Mouse (Mus musculus) E14TG2a.4 (cell line): ENCODE data around the gene Hoxd4.
A peak's percentile ranks its signal among the peaks of the same experiment; 100 is the strongest.

ENCODE experiments used
- H3K27me3 ChIP-seq: 2 replicates; pipeline ENCODE4 v1.6.1; 2014; ENCODE audit warnings: low read length, control low read depth; ENCODE audit not compliant: insufficient read depth
- H3K36me3 ChIP-seq: 2 replicates; pipeline ENCODE4 v1.6.1; 2014; ENCODE audit warnings: low read length, control low read depth; ENCODE audit not compliant: insufficient read depth
- H3K4me1 ChIP-seq: replicated peaks from 2 replicates; pipeline ENCODE4 v1.6.1; 2014; ENCODE audit warnings: low read depth, low read length, control low read depth
- H3K4me3 ChIP-seq: replicated peaks from 2 replicates; pipeline ENCODE4 v1.5.1; 2014; ENCODE audit warnings: mild to moderate bottlenecking, low read length
- H3K9me3 ChIP-seq: 2 replicates; pipeline ENCODE4 v1.6.1; 2014; ENCODE audit warnings: low read length, control low read depth
- CTCF ChIP-seq: conservative IDR thresholded peaks from 2 replicates; pipeline ENCODE4 v1.5.1; 2014; ENCODE audit warnings: low read length
- NANOG ChIP-seq: IDR thresholded peaks from 2 replicates; pipeline ENCODE4 v1.6.1; 2014; ENCODE audit warnings: borderline replicate concordance, low read length, mixed read lengths
- POU5F1 ChIP-seq: IDR thresholded peaks from 2 replicates; pipeline ENCODE4 v1.6.1; 2014; ENCODE audit warnings: low read length, borderline replicate concordance

The Hoxd4 gene

DNA sequence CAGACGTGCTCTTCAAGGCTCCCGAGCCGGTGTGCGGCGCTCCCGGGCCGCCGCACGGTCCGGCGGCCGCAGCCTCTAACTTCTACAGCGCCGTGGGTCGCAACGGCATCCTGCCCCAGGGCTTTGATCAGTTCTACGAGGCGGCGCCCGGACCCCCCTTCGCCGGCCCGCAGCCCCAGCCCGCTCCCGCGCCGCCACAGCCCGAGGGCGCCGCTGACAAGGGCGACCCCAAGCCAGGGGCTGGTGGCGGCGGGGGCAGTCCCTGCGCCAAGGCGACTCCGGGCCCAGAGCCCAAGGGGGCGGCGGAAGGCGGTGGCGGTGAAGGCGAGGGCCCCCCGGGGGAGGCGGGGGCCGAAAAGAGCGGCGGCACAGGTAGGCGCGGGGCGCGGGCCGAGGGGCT is 28.9 kb upstream of the Hoxd4 start:
- H3K36me3 ChIP-seq, result no peaks in the 10 kb centered on the region
- TF ChIP-seq CTCF, result no peak
- TF ChIP-seq POU5F1, result no peak
- no peak for TF ChIP-seq NANOG
- H3K4me1 ChIP-seq, result peaks cover 57% of the 10 kb centered on the region
- peaks cover 92% of the 10 kb centered on the region for H3K27me3 ChIP-seq
- peak overlapping the region; percentile 69 for H3K4me3 ChIP-seq
- H3K9me3 ChIP-seq, result no peaks in the 10 kb centered on the region

DNA sequence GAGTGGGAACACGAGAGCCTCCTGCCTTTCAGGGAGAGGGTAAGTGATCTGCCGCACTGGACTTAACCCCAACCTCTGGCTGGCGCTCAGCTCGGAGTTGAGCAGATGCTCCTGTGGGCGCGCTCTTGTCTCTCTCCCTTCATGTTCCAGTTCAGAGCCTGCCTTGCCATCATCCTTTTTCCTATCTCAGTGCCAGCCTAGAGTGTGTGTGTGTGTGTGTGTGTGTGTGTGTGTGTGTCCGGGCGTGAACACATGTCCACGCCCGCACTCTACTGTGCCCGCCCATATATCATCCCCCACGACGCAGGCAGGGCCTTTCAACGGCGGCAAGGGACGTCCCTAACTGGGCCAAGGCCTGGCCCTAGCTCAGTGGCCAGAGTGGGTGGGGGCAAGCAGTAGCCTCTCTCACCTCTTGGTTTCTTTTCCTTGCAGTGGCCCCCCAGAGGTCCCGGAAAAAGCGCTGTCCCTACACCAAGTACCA is 28.2 kb upstream of the Hoxd4 start:
- no peaks in the 10 kb centered on the region for H3K9me3 ChIP-seq
- H3K4me3 ChIP-seq, result no peak overlapping the region
- H3K36me3 ChIP-seq, result no peaks in the 10 kb centered on the region
- peaks cover 92% of the 10 kb centered on the region for H3K27me3 ChIP-seq
- TF ChIP-seq NANOG, result no peak
- TF ChIP-seq CTCF, result no peak
- no peak for TF ChIP-seq POU5F1
- peaks cover 58% of the 10 kb centered on the region for H3K4me1 ChIP-seq

DNA sequence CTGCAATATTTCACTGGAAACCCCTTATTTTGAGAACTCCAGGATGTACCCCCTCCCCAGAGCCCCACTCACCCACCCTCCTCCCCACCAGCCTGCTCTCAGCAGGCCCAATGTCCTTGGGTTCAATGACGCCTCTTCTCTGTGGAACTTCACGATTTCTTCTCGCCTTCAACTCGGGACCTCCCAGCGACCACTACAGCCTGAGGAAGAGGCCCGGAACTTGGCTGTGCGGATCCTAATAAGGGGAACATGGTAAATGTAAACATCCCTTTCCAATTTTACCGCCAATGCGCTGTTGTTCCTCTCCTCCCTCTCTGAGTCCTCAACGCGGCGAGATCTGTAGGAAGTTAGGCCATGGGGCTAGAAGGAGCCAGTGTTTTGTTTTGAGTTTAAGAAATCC is 27.6 kb upstream of the Hoxd4 start:
- H3K36me3 ChIP-seq, result no peaks in the 10 kb centered on the region

DNA sequence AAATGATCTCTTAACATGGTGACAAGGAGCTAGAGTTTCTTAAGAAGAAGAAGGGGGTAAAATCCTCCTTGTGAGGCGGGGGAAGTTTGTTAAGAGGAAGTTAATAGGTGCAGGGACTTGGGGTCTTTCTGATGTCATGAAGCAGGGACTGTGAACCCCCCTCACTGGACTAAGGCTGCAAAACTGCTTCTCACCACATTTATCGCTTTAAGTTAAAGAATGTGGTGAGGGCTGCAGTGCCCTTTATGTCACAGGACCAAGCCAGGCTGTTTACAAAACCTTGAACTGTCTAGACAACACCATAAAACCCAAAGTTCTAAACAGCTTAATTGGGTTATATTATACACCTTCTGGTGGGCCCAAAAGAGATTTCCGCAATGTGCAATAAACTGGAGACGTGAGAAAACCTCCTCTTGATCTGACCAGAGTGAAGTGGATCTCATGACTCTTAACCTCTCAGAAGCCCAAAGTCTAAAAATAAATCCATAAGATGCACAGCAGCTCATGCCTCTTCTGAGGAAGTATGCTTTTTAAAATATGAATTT is 26.6 kb upstream of the Hoxd4 start:
- Histone ChIP-seq H3K36me3 (no peaks in the 10 kb centered on the region), H3K4me3 (no peak overlapping the region), H3K9me3 (no peaks in the 10 kb centered on the region), H3K4me1 (peaks cover 54% of the 10 kb centered on the region), H3K27me3 (peaks cover 92% of the 10 kb centered on the region)
- no peak for TF ChIP-seq NANOG

More for the DNA sequence above, 27.6 kb upstream of the Hoxd4 start:
- Histone ChIP-seq H3K4me3 (no peak overlapping the region), H3K9me3 (no peaks in the 10 kb centered on the region), H3K4me1 (peaks cover 54% of the 10 kb centered on the region), H3K27me3 (peaks cover 92% of the 10 kb centered on the region)
- TF ChIP-seq CTCF (no peak), NANOG (no peak), POU5F1 (no peak)

DNA sequence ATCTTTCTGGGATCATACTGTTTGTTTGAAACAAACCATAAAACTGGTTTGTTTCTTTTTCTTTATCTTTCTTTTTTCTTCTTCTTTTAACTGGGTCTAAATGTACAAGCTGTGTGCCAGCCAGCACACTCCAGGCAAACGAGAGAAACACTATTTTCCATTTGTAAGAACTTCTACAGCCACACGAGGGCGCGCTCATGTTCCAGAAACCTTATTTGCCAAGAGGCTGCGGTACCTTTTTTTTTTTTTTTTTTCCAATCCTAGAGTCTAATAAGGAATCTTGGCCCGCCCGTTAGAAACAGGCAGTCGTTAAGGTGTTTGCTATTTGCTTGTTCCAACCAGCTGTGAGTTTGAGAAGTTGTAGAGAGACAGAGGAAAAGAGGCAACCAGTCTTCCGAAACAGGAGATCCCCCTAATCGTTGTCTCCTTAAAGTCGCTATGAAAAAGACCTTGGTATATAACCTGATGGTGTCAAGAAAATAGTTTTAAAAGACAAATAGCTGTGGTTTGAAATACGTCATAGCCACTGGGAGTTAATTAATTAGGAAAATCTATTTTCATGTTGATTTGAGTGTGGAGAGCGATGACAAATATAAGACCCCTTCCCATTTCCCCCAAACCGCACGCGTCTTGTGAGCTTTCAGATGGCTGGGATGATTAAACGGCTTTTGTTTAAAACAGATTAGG is 25.3 kb upstream of the Hoxd4 start:
- Histone ChIP-seq H3K9me3 (no peaks in the 10 kb centered on the region), H3K27me3 (peaks cover 88% of the 10 kb centered on the region), H3K36me3 (no peaks in the 10 kb centered on the region), H3K4me3 (no peak overlapping the region), H3K4me1 (peaks cover 52% of the 10 kb centered on the region)
- TF ChIP-seq NANOG, result no peak
- TF ChIP-seq CTCF, result peak; percentile 50

DNA sequence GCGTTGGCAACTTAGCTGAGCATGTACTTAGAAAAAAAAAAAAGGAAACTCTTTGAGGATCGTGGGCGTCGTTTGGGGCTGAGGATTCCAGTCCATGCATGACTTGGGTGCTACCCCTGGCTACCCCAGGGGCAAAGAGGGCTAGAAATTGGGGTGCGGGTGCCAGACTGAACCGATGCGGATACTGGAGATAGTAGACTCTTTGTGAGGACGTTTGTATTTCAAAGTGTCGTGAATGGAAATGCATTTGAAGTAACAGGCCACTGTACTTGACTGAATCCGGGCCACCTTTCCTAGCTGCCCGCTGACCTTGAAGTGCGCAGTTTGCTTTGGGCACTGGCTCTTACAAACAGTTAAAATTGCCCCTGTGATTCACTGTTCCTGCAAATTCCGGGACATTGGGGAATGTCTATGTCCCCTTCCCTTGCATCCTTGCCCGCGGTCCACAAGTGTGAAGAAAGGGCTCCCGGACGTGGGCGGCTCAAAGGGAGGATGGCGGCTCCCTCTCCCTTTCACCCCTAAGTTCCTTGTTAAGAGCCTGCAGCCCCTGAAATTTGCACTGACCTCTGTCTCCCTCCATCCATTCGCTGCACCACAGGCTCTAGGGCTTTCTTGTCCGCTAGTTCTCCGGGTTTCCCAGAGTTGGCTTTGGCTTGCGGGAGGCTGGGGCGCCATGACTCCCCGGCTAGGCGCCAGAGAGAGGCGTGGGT is 24.6 kb upstream of the Hoxd4 start:
- Histone ChIP-seq H3K4me3 (peak overlapping the region; percentile 46), H3K4me1 (peaks cover 56% of the 10 kb centered on the region), H3K27me3 (peaks cover 89% of the 10 kb centered on the region), H3K9me3 (no peaks in the 10 kb centered on the region), H3K36me3 (no peaks in the 10 kb centered on the region)
- TF ChIP-seq POU5F1 (no peak), CTCF (no peak), NANOG (no peak)

DNA sequence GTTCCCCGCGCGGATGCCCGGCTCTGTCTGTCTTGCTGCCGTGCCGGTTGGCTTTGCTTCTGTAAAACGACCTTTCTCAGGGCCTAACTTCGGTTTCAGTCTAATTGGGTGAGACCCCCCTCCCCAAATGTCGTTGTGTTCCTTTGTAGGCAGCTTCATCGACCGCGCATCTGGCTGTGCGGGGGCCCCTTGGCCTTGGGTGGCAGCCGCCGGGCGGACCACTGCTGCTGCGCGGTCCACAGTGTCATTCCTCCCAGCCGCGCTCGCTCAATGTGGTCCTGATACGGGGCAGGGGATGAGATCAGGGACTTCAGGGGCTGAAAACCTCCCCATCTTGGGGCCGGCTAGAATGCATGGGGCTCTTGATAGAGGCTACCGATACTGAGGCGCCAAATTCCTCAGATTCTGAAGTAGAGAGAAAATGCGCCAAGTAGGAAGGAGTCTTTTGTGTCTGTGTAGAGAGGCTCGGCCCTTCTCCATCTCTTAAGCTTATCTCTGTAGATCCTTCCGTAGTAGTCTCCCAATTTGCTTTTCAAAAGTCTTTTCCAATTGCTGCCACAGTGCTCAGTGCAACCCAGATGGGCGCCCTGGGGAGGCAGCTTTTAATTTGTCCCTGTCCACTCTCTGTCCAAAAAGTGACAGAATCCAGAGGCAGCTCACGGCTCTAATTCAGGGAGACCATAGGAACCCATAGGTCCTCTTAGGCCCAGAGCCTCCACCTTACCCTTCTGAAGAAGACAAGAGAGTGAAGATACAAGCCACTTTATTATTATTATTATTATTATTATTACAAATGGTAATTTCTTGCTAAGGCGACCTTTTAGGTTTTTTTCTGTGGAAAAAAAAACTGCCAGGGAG is 23.8 kb upstream of the Hoxd4 start:
- peaks cover 64% of the 10 kb centered on the region for H3K4me1 ChIP-seq
- H3K4me3 ChIP-seq, result peak overlapping the region; percentile 46
- TF ChIP-seq POU5F1, result no peak
- no peak for TF ChIP-seq NANOG
- no peaks in the 10 kb centered on the region for H3K36me3 ChIP-seq
- H3K9me3 ChIP-seq, result no peaks in the 10 kb centered on the region
- H3K27me3 ChIP-seq, result peaks cover 90% of the 10 kb centered on the region

DNA sequence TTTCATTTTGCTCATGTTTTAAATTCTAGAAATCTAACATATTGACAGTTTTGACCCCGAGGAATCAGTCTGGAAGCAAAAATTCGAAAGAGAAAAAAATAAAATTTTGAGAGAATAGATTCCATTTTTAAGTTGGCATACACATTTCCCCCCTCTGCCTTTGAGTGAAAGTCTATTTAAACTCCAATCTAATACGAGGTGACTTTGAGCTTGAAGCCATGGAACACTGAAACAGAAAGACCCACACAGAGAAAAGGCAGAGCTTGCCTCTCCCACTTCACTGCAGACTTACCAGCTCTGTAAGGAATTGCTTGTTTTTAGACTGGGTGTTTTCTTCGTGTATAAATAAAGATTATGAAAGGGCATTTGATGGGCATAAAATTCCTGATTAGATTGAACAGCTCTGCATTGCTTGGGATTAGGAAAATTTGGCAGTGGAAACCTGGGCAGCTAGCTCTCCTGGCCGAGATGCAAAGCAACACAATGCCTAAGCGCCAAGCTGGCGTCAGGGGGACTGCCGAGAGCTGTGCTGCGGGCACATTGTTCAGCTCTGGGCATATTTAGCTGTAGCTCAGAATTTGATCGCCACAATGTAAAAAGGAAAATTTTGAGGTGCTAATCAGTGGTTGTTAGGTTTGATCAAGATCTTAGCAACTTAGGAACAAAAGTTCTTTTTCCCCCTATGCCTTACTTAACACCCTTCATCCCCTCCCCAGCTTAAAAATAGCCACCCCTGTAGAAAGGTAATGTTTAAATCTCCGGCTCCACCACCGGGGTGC is 22.7 kb upstream of the Hoxd4 start:
- Histone ChIP-seq H3K27me3 (peaks cover 90% of the 10 kb centered on the region), H3K36me3 (no peaks in the 10 kb centered on the region), H3K9me3 (no peaks in the 10 kb centered on the region), H3K4me1 (peaks cover 62% of the 10 kb centered on the region), H3K4me3 (no peak overlapping the region)
- TF ChIP-seq POU5F1, result no peak
- TF ChIP-seq NANOG, result no peak
- no peak for TF ChIP-seq CTCF
